ENCODE assay signal across 25 mouse cellular contexts in the genomic region with DNA sequence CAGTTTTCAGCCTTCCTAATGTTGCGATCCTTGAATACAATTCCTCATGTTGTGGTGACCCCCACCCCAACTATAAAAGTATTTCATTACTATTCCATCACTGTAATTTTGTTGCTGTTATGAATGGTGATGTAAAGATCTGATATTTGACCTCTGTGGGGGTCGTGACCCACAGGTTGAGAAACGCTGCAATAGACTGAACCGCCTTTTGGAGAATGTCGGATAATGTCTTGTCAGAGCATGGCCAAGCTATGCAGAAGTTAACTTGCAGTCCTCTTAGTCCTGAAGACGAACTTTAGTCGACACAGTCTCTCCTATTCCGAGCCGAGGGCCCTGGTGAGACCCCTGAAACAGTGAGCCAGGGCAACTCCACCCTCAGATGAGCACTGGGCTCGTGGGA.
"Had no signal": no experiment of that assay in that cellular context is flagged by ENCODE, and none has a peak within 500 bp of the region (broad histone marks: within the 10 kb centered on the region; RNA-seq: fewer than 3 reads in every experiment).

No protein-coding gene starts in this region.

- DNase-seq: cerebellum, adult 8-10 months; cerebellum, adult 9-10 months; cerebellum, adult 9-11 months; cerebellum, postnatal 10 days; cerebellum, postnatal 14 days; cerebellum, postnatal 25 days; cerebellum, postnatal 36 days; embryo, embryonic 11 days; forebrain, postnatal 0 days; gastrocnemius, adult 2 months; gastrocnemius, postnatal 10 days; gastrocnemius, postnatal 14 days; gastrocnemius, postnatal 25 days; gastrocnemius, postnatal 36 days; heart, adult 2 months had no signal

- H3K9me3 ChIP-seq: embryonic facial prominence, embryonic 12.5 days; embryonic facial prominence, embryonic 13.5 days; embryonic facial prominence, embryonic 15.5 days; forebrain, embryonic 12.5 days; forebrain, embryonic 13.5 days; forebrain, embryonic 15.5 days; heart, embryonic 10.5 days had no signal

- H3K4me1 ChIP-seq: embryonic facial prominence, embryonic 10.5 days; embryonic facial prominence, embryonic 12.5 days; embryonic facial prominence, embryonic 13.5 days; embryonic facial prominence, embryonic 15.5 days; forebrain, embryonic 10.5 days; forebrain, embryonic 12.5 days; forebrain, embryonic 13.5 days; forebrain, embryonic 15.5 days; heart, embryonic 10.5 days had no signal

- H3K27ac ChIP-seq: embryonic facial prominence, embryonic 10.5 days; embryonic facial prominence, embryonic 12.5 days; embryonic facial prominence, embryonic 13.5 days; embryonic facial prominence, embryonic 15.5 days; forebrain, embryonic 10.5 days; forebrain, embryonic 12.5 days; forebrain, embryonic 13.5 days; forebrain, embryonic 15.5 days; gastrocnemius, adult 2 months; heart, adult 2 months; heart, embryonic 10.5 days had no signal

- H3K4me3 ChIP-seq: embryonic facial prominence, embryonic 10.5 days; embryonic facial prominence, embryonic 12.5 days; embryonic facial prominence, embryonic 13.5 days; embryonic facial prominence, embryonic 15.5 days; erythroblast, embryonic 14.5 days; forebrain, embryonic 10.5 days; forebrain, embryonic 12.5 days; forebrain, embryonic 13.5 days; forebrain, embryonic 15.5 days; gastrocnemius, adult 2 months; heart, adult 2 months; heart, embryonic 10.5 days had no signal

- H3K9ac ChIP-seq: embryonic facial prominence, embryonic 12.5 days; embryonic facial prominence, embryonic 13.5 days; embryonic facial prominence, embryonic 15.5 days; forebrain, embryonic 12.5 days; forebrain, embryonic 13.5 days; forebrain, embryonic 15.5 days; forebrain, postnatal 0 days had no signal
